Comparison of ENCODE assay signal across 8 mouse cellular contexts in the genomic region with DNA sequence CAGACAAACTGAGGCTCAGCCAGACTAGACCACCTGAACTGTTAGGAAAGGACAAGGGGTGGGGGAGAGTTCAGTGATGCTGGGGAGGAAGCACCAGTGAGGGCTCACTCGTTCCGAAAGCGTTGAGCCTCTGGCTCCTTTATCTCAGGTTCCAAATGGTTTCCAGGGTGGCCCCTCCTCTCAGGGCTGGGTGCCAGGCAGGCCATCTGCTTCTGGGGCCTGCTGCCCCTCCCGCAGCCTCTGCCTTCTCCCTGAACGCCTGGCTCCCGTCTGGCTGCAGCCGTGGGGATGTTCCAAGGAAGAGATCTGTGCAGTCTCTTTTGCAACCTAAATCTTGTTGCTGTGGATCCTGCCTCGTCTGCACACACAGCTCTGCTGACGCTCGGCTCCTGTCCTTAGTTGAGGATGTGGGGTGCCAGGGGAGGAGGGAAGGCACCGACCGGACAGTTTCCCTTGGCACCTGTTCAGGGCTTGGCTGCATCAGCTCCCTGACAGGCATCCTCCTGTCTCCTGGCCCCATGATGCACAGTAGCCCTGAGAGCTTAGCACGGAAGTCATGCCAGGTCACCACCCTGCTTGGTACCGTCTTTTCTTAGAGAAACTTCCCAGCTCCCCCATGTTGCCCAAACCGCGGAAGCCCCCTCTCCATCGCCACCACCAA. TPM values are rescaled to one million over a fixed set of nuclear protein-coding genes. Genes with fewer than 3 reads are reported as not detected.
A peak's percentile ranks its signal among the peaks of the same experiment; 100 is the strongest.
DNase-seq lines count a peak whose midpoint lies in the region; ATAC-seq lines count a peak whose summit lies in the region.

No protein-coding gene starts in this region.

- ATAC-seq in hematopoietic stem cell, adult 5-6 weeks (replicated peaks in 1 of 2; ENCODE audit: insufficient read depth in 1 of 2, low FRiP score in 2 of 2, low TSS enrichment in 1 of 2, low read depth in 1 of 2, poor library complexity in 2 of 2, severe bottlenecking in 2 of 2) = peak; percentile 24 to 25; a peak in 1 of 4 replicates

- DNase-seq in MN1 (ENCODE audit: low spot score) = peak; percentile 94
- DNase-seq in cerebellum, adult 11-12 months = peak; percentile 98
- peak; percentile 64 to 71 for DNase-seq in frontal cortex, postnatal 14 days (ENCODE audit: low spot score in 2 of 2)
- DNase-seq in layer of hippocampus, postnatal 14 days (ENCODE audit: low spot score in 2 of 2) = peak; percentile 82 to 87
- peak; percentile 75 for DNase-seq in lung, postnatal 14 days
- peak; percentile 83 for DNase-seq in skeletal muscle tissue, adult 2 months (ENCODE audit: low read depth, low spot score)
- no peak for DNase-seq in T-cell, adult 2 months (ENCODE audit: low spot score)

RNA-seq across cellular contexts. Expression of a gene that starts 35.7 kb away (rescaled TPM):
- total RNA-seq in hematopoietic stem cell, adult 5-6 weeks (2017) = 0.55 and 1.1 TPM in 2 replicates
- 100 to 1,000 TPM; 174 to 186 TPM for total RNA-seq in layer of hippocampus, postnatal 14 days (2021)

Comparison
In these comparisons a context has a peak if more than half of its experiments do, and no peak if none do; other contexts are left out.
1. RNA of a gene that starts 35.7 kb away (total RNA-seq): 174 to 186 TPM in layer of hippocampus, postnatal 14 days; 0.55 to 1.1 TPM in hematopoietic stem cell, adult 5-6 weeks; every median in the first group is over 10 times any median in the second.